Mouse (Mus musculus): Measurements from ENCODE around the gene Myo9b.
A peak's percentile ranks its signal among the peaks of the same experiment; 100 is the strongest.
"Not testable (repeated sequence)": the region's sequence is repeated elsewhere in the genome, so short reads cannot be mapped to it uniquely, and the experiment has no call there.

Gene Myo9b

DNA sequence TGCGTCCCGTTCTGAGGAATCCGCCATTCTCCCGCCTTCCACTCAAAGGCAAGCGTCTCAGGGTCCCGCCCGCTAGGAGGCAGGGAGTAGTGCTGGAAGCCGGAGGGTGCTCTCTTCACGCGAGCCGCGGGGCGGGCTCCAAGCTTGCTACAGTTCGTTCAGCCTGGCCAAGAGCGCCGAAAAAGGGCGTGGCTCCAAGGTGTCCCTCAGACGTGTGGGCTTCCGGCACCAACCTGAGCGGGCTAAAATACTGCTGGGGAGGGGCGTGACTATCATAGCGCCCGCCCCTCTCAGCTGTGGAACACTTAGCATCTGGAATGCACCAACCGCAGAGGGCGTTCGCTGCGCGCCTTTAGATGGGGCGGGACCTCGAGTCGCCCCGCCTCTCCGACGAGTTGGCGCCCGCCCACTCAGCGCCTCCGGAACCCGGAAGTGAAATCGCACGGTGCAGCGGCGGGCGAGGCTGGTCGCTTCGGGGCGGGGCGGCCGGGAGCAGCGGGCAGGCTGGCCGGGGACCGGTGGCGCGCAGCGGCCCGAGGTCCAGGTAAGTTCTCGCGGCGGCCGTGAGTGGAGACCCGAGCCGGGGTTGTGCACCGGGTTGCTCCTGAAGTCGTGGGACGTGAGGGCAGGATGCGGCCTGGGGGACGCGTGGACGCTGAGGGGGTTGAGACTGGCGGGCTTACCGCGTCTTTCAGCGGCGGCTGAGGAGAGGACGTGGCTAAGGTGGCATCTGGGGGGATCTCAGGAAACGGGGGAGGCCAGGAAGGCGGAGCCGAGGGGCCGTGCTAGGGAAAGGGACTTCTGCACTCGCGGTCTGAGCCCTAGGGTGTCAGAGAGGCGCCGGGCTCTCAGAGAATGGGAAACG, at the start of gene Myo9b, which contains the start of gene Haus8:
TSS of gene Myo9b (plus strand) at position 429 of the 865 bp plus-strand sequence.
TSS of gene Haus8 (minus strand) at position 649 of the 865 bp plus-strand sequence.
- peak; percentile 97 to 98 for DNase-seq (ENCODE audit: low spot score in 2 of 2)

DNA sequence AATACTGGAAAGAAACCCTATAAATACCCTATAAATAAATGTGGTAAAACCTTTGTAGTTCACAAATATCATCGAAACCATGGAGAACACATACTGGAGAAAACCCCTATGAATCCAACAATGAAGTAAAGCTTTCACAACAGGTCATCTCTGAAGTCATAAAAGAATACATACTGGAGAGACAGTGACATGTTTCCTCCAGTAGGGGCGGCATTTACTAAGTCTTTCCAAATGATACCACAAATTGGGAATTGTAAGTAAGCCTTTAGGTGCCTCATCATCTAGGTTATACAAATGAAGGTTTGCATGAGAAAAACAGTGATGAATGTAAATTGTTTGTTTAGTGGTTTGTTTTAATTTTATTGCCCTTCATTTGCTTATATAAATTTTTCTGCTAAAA, 48.0 kb upstream of the Myo9b start:
- DNase-seq (ENCODE audit: low spot score in 2 of 2), result no peak

DNA sequence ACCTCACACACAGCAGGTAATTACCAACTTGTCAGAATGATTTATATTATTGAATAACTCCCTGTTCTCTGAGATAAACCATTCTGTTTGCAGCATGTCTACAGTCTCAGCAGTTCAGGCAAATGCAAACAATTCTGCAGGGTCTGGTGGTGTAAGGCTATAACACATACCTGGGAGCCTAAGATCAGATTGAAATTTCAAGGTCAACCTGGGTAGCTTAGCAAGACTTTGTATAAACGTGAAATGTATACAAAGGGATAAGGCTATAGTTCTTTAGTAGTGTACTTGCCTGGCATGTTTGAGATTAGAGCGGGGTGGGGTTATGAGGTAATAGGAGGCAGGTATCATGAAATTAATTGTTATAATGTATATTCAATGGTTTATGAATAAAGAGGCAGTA, 29.8 kb upstream of the Myo9b start:
- DNase-seq (ENCODE audit: low spot score in 2 of 2), result no peak

DNA sequence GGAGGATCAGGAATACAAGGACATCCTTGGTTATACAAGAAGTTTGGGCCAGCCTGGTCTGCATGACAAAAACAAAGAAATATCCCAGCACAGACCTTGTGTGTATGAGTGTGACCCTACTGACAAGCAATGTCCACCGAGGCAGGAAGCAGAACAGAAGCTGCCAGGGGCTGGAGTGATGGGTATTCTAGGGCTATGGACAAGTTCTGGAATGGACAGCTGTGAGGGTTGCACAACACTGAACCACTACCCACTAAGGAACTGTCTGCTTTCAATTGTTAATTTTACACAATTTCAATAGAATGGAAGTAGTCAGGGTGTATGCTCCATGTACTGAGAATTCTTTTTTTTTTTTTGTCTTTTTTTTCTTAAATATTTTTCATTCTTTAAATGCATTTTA, 24.3 kb upstream of the Myo9b start:
- DNase-seq (ENCODE audit: low spot score in 2 of 2), result no peak

DNA sequence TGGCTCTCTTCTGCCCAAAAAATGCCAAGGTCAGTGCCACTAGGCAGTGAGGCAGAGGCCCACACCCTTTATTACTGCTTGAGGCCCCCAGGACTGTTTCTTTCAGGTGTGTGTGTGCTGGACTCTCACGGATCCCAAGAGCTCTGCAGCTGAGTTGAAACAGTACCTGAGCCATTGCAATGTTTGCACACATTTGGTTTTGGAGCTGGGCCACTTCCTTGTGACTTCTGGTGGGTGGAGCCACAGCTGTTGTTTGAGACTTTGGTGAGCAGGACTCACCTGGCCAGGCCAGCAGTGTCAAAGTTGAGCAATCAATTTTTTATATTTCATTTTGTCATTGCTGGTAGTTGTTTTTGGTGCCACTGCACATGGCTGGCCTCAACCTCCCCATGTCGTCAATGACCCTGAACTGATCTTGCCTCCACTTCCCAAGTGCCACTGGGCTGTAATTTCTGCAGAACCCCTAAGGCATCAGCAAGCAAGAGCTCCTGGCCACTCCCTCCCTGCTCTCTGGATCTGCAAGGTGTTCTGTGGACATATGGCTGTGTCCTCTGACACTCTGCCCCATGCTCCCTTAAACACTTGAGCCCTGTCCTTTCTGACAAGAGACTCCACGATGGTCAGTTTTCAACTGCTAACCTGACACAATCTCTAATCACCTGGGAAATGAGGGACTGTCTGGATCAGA, 15.8 kb upstream of the Myo9b start:
- DNase-seq (ENCODE audit: low spot score in 2 of 2), result peak; percentile 28 to 42

DNA sequence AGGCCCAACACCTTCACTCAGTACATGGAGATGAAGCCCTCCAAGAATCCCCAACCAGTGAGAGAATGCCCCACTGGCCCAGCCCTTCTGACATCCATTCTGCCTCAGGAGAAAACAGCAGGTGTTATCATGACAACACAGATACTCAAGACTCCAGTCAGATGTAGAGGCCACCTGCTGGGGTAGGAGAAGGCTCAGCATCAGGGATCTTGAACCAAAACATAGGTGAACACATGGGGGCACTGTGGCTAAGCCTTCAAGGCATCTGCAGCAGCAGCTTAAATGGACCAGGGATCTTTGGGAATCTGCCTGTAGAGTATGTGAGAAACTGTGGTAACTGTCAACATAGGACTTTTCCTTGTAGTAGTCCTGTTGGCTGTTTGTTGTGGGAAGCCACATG, 11.3 kb upstream of the Myo9b start:
- DNase-seq (ENCODE audit: low spot score in 2 of 2), result no peak

DNA sequence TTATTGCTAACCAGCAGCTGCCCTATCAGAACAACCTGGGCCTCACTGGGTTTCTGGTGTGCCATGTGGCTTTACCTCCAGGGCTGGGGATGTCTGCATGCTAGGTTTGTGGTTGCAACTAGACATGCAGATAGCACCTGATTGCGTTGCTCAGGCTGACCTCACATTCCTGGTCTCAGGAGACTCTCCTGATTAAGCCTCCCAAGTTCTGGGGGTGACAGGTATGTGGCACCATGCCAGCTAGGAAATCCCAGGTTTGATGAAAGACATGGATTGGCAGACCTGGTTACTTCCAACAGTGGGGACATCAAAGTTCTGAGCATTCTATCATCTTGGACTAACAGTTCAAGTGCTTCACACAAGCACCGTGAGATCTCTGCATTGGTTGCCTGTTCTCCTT, 4.8 kb upstream of the Myo9b start:
- no peak for DNase-seq (ENCODE audit: low spot score in 2 of 2)

DNA sequence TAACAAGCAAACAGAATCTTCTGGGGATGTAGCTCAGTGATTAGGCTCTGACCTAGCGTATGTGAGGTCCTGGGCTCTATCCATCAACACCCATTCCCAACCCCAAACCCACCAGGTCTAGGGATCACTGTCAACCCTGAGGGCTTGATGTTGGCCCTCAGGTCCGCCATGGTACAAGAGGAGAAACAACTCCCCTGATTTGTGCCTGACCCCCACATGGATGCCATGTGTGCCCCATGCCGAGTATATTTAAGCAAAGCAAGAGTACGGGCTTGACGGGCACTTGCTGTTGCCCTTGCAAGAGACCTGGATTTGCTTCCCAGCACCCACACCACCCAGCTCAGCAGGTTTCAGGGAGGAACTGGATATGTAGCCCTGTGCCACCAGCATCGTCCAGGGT, 4.2 kb upstream of the Myo9b start:
- not testable (repeated sequence) for DNase-seq (ENCODE audit: low spot score in 2 of 2)

DNA sequence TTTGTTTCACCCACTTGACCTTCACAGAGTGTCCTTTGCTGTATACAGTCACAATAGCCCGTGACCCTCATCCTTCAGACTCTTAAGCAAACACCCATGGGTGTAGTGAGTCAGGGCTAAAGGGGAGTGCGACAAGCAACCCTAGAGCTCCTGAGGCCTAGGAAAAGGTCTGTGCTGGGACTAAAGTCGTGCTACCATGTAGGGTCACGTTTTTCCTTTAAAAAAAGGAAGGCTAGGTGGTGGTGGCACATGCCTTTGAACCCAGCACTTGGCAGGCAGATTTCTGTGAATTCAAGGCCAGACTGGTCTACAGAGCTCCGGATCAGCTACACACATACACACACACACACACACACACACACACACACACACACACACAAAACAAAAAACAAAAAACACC, 884 bp upstream of the Myo9b start:
- DNase-seq (ENCODE audit: low spot score in 2 of 2), result no peak

DNA sequence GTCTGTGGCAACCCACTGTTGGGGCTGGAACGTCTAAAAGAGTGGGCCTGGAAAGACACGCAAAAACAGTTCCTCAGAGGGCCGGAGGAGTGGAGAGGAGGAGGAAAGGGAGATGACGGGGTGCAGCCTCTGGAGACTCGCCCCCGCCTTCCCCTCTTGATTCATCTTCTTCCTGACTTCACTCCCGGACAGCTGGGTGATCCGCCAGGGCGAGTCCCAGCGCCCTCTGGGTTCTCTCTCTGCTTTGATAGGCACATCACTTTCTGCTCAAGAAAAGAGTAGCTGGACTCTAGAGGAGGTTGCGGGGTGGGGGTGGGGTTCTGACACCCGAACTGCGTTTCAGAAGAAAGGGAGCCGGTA, 617 bp downstream of the Myo9b start:
- DNase-seq (ENCODE audit: low spot score in 2 of 2), result peak in 1 of 2 experiments; percentile 58

DNA sequence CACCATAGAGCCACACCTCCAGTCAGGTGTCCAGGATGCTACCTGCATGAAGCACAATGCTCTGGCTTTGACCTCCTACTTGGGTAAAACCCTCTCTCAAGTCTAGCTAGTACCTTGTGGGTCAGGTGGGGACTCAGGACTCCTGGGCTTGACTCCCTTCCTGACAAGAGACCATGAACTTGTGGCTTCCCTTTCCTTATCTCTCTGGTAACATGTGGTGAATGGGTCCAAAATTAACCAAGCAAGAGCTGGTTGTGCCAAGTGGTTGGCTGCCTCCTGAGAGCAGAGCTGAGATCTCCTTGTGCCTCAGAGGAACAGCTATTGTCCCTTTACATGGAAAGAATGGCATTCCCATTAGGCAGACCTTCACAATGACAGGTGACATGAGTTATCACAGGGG, 2.0 kb downstream of the Myo9b start:
- DNase-seq (ENCODE audit: low spot score in 2 of 2), result no peak

DNA sequence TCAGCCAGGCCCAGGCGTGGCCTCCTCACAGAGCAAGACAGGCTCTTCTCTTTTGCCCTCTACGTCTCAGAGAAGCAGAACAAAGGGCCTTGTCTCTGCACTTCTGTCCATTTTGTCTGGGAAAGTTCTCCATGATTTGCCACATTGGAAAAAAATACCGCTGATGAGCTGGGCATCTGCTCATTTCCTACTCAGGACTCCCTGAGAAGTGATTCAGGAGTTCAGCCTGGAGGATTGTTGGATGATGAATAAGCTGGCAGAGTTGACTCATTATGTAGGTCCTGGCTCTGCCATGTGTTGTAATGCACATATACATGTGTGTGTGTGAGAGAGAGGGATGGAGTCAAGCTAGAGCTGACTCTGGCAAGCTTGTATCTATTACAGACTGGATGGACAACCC, 3.7 kb downstream of the Myo9b start:
- DNase-seq (ENCODE audit: low spot score in 2 of 2), result no peak

DNA sequence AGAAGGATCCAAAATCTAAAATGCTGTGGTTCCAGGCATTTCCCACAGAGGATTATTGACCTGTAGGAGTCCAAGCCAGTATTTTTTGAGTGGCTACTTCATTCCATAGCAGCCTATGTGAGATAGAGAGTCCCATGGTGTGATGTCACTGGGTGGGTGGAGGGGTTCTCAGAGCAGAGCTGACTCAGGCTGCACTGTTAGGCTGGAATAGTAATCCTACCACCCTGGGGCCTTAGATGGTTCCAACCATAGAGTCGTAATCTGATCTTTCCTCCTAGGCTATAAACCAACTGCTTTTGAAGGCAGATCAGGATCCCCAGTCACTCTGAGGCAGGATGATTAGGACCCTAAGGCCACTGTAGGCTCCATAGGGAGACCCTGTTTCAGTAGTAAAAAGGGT, 6.9 kb downstream of the Myo9b start:
- DNase-seq (ENCODE audit: low spot score in 2 of 2), result not testable (repeated sequence)

DNA sequence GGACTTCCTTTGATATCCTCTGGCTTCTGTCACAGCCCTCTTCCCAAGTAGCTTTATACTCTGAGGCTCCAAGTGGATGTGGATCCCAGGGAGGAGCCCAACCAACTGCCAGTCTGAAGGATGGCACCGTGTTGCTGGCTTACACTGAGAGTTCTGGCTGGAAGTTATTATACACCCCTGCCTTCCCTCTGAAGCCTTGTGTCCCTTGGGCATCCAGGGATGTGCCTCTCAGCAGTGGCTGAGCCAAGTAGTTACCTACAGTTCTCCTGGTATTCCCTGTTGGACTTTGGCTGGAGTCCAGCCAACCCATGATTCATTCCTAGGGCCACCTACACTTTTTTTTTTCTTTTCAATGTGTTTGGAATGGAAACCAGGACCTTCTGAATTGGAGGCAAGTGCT, 9.2 kb downstream of the Myo9b start:
- DNase-seq (ENCODE audit: low spot score in 2 of 2), result not testable (repeated sequence)

DNA sequence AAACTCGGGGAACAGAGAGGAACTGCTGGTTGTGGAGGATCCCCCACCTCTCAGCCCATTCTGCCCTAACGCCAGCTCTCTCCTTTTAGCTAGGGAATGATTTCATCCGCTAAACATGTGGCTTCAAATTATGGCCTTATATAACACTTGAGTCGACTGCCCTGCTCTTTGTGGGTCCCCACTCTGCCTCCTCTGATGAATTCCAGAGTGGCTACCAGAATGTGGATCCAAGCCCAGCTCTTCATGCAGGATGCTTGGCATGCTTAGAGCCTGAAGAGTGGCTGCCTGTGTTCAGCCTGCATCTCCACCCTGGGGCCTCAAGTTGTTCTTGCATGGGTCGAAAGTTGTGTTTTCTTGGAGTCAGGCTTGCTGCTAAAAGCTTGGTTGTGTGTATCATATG, 10.1 kb downstream of the Myo9b start:
- DNase-seq (ENCODE audit: low spot score in 2 of 2), result no peak

DNA sequence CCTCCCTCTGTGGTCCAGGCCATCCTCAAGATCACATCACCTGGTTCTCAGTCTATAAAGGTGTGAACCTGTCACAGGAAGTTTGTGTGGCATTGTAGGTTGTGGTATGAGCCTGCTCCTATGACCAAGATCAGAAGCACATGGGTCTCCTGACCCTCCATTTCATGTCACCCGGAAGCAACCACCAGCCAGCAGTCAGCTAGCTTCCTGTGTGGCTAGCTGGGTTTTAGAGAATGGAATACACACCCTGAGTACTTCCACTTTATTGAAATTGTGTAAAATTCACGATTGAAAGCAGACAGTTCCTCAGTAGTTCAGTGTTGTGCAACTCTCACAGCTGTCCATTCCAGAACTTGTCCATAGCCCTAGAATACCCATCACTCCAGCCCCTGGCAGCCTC, 13.7 kb downstream of the Myo9b start:
- DNase-seq (ENCODE audit: low spot score in 2 of 2), result not testable (repeated sequence)

DNA sequence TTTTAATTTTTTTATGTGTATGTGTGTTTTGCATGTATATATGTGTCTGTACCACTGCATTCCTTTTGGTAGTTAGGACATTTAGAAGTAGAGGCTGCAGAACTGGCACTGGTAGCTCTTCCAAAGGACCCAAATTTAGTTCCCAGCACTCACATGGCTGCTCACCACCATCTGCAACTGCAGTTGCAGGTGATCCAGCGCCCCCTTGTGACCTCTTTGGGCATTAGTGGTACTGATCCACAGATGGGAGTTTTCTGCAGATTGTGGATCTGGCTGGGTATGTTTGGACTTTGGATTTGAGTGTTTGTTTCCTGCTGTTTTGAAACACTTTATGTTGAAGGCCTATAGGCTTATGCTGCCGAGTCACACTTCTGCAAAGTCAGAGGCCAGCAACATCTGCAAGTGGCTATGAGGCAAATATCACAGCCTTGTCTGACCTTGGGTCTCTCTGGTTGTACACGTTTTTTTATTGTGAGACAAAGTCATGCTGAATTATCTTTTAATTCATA, 16.0 kb downstream of the Myo9b start:
- DNase-seq (ENCODE audit: low spot score in 2 of 2), result no peak

DNA sequence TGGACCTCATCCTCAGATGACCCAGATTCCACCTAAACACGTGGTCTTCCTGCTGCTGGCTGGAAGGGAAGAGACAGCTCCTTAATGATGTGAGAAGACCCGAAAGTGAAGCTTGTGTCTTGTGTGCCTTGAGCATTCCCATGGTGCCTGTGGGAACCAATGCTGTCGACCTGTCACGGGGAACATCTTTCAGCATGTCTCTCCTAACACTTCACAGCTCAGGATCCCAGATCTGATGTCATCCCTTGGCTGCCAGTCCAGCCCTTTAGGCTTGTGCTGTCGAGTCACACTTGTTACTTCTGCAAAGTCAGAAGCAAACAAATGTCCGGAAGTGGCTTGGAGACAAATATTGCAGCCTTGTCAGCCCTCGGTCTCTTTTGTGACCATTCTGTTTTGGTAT, 16.6 kb downstream of the Myo9b start:
- no peak for DNase-seq (ENCODE audit: low spot score in 2 of 2)

DNA sequence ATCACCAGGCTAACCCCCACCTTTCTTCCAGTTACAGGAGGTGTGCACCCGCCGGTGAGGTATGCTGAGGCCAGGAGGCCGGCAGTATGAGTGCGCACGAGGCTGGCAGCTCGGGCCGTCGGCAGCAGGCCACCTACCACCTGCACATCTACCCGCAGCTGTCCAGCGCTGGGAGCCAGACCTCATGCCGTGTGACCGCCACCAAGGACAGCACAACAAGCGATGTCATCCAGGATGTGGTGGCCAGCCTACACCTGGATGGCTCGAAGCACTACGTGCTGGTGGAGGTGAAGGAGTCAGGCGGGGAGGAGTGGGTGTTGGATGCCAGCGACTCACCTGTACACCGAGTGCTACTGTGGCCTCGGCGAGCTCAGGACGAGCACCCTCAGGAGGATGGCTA, 17.7 kb downstream of the Myo9b start:
- no peak for DNase-seq (ENCODE audit: low spot score in 2 of 2)

DNA sequence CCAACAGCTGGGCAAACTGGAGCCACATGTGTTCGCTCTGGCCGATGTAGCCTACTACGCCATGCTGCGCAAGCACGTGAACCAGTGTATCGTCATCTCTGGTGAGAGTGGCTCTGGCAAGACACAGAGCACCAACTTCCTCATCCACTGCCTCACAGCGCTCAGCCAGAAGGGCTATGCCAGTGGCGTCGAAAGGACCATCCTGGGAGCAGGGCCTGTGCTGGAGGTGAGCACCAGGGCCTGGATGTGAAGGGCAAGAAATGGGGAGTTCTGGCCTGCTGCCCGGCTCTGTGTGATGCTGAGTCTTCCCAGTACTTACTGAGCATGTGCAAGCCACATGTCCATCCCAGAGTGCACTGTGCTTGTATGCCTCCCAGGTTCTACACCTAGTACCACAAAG, 18.4 kb downstream of the Myo9b start:
- no peak for DNase-seq (ENCODE audit: low spot score in 2 of 2)

DNA sequence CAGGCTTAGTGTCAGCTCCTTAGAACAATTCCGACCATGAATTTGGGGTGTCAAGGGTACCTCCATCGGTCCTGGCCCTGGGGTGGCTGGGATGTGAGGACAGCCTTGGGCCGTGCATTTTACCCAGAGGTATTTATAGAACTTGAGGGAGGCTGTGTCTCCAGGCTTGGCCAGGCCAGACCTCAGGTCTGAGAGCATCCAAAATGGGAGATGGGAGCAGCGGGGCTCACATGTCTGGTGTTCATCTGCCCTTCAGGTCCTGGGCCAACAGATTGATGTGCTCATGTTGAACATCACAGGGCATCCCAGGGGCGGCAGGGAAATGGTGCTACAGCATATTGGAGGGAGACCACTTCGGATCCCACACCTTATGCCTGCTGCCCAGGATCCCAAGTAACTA, 18.8 kb downstream of the Myo9b start:
- no peak for DNase-seq (ENCODE audit: low spot score in 2 of 2)

DNA sequence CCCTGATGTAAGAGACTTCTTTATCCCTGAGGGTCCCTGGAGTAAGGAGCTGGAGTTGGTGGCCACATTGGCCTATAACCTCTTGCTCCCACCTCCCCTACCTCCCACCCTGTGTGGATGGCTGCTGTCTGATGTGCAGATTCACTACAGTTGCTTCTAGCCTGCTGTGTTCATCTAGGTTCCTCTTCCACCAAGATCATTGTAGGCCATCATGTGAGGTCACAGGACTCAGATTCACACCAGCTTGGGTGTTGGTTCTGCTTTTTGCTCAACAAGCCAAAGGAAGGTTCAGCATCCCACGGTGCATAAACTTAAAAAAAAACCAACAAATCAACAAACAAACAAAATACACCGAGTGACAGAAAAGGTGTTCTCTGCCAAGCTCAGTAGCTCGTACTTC, 21.4 kb downstream of the Myo9b start:
- DNase-seq (ENCODE audit: low spot score in 2 of 2), result not testable (repeated sequence)

DNA sequence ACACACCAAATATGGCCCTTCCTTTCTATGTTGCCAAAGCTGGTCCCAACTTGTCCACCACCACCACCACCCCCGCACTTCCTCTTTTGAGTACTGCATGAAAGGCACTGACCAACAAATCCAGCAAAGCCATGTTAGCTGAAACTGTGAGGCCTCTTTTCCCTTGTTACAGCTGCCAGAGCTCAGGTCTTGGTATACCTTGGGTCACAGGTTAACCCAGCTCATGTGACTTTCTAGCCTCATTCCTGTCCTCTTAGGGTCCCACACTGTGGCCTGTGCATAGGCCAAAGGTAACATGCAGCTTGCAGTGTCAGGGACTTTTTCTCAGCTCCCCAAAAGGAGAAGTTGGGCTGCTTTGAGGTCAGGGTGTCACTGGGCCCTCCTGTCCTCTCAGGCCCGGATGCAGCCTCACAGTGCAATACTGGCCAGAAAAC, 23.7 kb downstream of the Myo9b start:
- no peak for DNase-seq (ENCODE audit: low spot score in 2 of 2)
